Mouse (Mus musculus): ENCODE measurements at regions not wholly inside any gene's neighbourhood (a gene's known extent, or its start where the extent isn't known, plus 50 kb on each side); places are given as distances from the start of the nearest gene placed in this dataset.

- TF ChIP-seq CTCF (IDR thresholded peaks at IDR 0.05; ENCODE audit: insufficient read depth, low read depth, low read length) (no peak), POLR2A (IDR thresholded peaks at IDR 0.05; ENCODE audit: insufficient read depth, low read depth, low read length) (no peak)
These were observed 287.8 kb upstream of the Mpdz start for GRCm38 (mm10) chr4:81730386-81730785.

Measured in olfactory bulb, adult 2 months (tissue).